Mouse (Mus musculus) neural tube, embryonic 12.5 days (tissue): Measurements from ENCODE around the gene Gm26602. TPM values are rescaled to one million over a fixed set of nuclear protein-coding genes. Genes with fewer than 3 reads are reported as not detected.

Source experiments
- ATAC-seq: fragments of 200-750 bp; cut with Nextera tagmentation; 2 replicates; pipeline ENCODE4 v1.8.0; 2017; ENCODE audit warnings: low read depth, mild to moderate bottlenecking, moderate TSS enrichment, moderate library complexity; ENCODE audit not compliant: low FRiP score
- H3K27ac ChIP-seq: fragments of 300-500 bp; sonication (generic); 2 replicates; pipeline ENCODE4 v1.5.1; 2016
- H3K27me3 ChIP-seq: fragments of 300-500 bp; sonication (generic); replicated peaks from 2 replicates; pipeline ENCODE4 v1.6.1; 2016; ENCODE audit warnings: mild to moderate bottlenecking
- H3K36me3 ChIP-seq: fragments of 300-500 bp; sonication (generic); 2 replicates; pipeline ENCODE4 v1.6.1; 2016; ENCODE audit warnings: mild to moderate bottlenecking
- H3K4me1 ChIP-seq: fragments of 300-500 bp; sonication (generic); 2 replicates; pipeline ENCODE4 v1.6.1; 2016
- H3K4me2 ChIP-seq: fragments of 300-500 bp; sonication (generic); replicated peaks from 2 replicates; pipeline ENCODE4 v1.6.1; 2016; ENCODE audit warnings: mild to moderate bottlenecking
- H3K4me3 ChIP-seq: fragments of 300-500 bp; sonication (generic); 2 replicates; pipeline ENCODE4 v1.5.1; 2016
- H3K9ac ChIP-seq: fragments of 300-500 bp; sonication (generic); 2 replicates; pipeline ENCODE4 v1.6.1; 2016; ENCODE audit warnings: mild to moderate bottlenecking
- H3K9me3 ChIP-seq: fragments of 300-500 bp; sonication (generic); 2 replicates; pipeline ENCODE4 v1.6.1; 2016; ENCODE audit warnings: mild to moderate bottlenecking
- WGBS: fragments of 180-500 bp; shearing (Covaris S2); methylation state at CpG from one replicate; pipeline ENCODE4 v1.1.7; 2016; 5-methylcytosine and 5-hydroxymethylcytosine counted together
- polyA plus RNA-seq: library from polyadenylated mRNA; unstranded; fragments of >200 nt; fragmentation: Nextera tagmentation; extraction: Ambion mirVana; gene quantifications from 2 replicates; pipeline ENCODE4 v1.2.1, GENCODE M21; 2016

Gene Gm26602
- polyA plus RNA-seq, 1 experiment from 2014 or later = 28.4 TPM

DNA sequence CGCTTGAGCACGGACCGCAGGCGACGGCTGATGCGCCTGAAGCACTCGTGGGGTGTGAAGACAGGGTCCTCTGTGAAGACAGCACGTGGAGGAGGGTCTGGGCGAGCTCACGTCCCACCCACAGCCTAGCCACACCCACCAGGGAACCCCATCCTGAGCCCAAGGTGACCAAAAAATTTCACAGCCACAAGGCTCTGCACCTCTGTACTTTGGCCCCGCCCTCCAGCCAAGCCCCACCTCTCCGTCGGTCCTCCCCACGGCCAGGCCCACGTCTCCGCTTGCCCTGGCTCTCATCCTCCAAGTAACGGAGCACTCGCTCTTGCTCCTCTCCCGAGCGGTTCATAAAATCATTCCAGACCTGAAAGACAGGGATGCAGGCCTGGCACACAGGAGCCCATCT, 1.8 kb downstream of the Gm26602 start:
- H3K9me3 ChIP-seq = no peaks in the 10 kb centered on the region
- ATAC-seq = no peak
- no peak overlapping the region for H3K9ac ChIP-seq
- peaks cover 1% of the 10 kb centered on the region for H3K27me3 ChIP-seq
- WGBS = 67% methylated on average over 20 of the region's 20 CpGs
- H3K4me1 ChIP-seq = peaks cover 24% of the 10 kb centered on the region
- peaks cover 21% of the 10 kb centered on the region for H3K36me3 ChIP-seq
- no peak overlapping the region for H3K27ac ChIP-seq
- no peak overlapping the region for H3K4me3 ChIP-seq
- H3K4me2 ChIP-seq = no peak overlapping the region

DNA sequence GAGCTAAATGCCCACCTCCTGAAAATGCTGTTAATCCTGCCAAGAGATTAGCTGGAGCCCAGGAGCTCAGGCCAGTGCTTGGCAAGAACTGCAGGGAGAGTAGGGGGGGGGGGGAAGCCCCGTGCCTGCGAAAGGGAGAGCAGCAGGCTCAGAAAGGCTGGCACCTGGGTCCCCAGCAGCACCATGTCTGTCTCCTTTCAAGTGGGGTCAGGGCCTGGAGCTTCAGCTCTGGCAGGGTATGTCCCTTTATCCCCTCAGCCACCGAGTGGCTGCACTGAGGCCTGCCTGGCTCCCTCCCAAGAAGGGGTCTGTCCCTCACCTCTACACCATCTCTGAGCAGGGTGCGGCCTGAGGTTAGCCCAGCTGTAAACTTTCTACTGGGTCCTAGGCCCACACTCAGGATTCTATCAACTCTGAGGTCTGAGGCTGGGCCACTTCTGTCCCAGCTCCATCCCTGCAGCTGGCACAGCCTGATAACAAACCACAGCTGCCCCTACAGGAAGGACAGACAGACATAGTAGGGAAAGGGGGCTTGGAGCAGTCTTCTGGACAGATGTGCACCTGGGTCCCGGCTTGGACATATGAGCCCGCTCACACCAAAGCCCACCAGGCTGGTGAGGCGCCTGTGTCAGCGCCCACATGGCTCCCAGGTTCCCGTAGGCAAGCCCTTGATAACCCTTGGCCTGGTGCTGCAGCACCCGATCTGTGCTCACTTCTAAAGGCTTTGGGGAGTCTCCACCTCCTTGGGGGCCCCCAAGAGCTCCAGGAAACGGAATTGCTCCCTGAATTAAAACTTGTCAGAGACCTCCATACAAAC, 3.7 kb downstream of the Gm26602 start:
- Histone ChIP-seq H3K4me2 (no peak overlapping the region; the same call in 1 of the 2 replicates), H3K36me3 (peaks cover 21% of the 10 kb centered on the region), H3K9ac (no peak overlapping the region), H3K4me1 (peaks cover 35% of the 10 kb centered on the region), H3K27me3 (peaks cover 21% of the 10 kb centered on the region), H3K27ac (no peak overlapping the region), H3K4me3 (peak overlapping the region; percentile 1; the same call in 1 of the 2 replicates), H3K9me3 (peaks cover 3% of the 10 kb centered on the region; the same call in 1 of the 2 replicates)
- WGBS = 78% methylated on average over 11 of the region's 11 CpGs
- ATAC-seq = no peak

DNA sequence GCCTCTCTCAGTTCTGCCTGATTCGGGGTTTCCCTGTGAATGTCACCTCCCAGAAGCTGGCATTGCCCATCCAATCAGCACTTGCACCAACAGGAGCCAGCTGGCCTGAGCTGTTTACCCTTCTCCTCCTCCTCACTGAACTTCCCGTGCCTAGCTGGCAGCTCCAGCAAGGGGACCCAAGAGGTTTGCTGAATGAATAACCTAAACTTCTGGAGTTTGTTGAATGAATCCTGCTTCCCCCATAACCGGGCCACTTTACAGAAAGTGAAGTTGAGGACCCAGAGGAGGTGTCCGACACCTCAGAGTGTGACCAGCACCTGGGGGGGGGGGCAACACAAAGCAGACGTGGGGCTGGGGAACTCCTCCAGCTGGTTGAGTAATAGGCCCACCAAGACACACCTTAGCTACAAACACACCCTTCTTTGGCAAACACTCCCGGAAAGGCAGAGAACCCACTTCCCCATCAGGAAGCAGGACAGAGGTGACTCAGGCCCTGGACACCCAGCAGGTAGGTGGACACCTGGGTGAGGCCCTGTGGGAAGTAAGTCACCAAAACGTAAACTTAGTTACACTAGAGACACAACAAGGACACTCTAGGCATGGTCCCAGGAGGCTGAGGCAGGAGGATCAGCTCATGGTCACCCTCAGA, 4.4 kb downstream of the Gm26602 start:
- no peak for ATAC-seq
- Histone ChIP-seq H3K27me3 (peaks cover 28% of the 10 kb centered on the region), H3K9me3 (peaks cover 3% of the 10 kb centered on the region; the same call in 1 of the 2 replicates), H3K27ac (no peak overlapping the region), H3K9ac (0 out of 2 replicates have a peak overlapping the region, but pooled peaks have one; percentile 17), H3K36me3 (peaks cover 21% of the 10 kb centered on the region), H3K4me2 (peak overlapping the region; percentile 97), H3K4me1 (peaks cover 36% of the 10 kb centered on the region), H3K4me3 (no peak overlapping the region)
- WGBS = 79% methylated on average over 7 of the region's 7 CpGs

DNA sequence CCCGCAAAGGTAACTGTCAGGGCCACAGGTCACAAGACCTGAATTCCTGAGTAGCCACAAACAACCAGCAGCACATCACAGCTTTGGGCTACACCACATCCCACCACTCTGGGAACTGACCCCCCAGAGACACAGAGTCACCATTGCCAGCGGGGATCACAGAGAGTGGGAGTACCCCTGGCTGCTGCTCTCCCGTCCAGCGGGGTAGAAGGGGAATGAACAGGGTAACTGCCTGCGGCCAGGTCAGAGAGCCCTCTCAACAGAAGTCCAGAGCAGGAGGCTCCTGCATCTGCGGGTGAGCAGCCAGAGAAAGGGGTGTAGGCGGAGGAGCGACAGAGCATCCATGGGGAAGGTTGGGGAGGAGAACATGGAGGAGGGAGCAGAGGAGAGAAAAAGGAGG, 5.4 kb downstream of the Gm26602 start:
- no peak for ATAC-seq
- Histone ChIP-seq H3K4me1 (peaks cover 44% of the 10 kb centered on the region), H3K27ac (no peak overlapping the region), H3K36me3 (peaks cover 17% of the 10 kb centered on the region), H3K27me3 (peaks cover 38% of the 10 kb centered on the region), H3K4me2 (peak overlapping the region; percentile 97), H3K9me3 (peaks cover 3% of the 10 kb centered on the region; the same call in 1 of the 2 replicates), H3K9ac (peak overlapping the region; percentile 92), H3K4me3 (peak overlapping the region; percentile 83)
- 10% methylated on average over 8 of the region's 8 CpGs for WGBS

DNA sequence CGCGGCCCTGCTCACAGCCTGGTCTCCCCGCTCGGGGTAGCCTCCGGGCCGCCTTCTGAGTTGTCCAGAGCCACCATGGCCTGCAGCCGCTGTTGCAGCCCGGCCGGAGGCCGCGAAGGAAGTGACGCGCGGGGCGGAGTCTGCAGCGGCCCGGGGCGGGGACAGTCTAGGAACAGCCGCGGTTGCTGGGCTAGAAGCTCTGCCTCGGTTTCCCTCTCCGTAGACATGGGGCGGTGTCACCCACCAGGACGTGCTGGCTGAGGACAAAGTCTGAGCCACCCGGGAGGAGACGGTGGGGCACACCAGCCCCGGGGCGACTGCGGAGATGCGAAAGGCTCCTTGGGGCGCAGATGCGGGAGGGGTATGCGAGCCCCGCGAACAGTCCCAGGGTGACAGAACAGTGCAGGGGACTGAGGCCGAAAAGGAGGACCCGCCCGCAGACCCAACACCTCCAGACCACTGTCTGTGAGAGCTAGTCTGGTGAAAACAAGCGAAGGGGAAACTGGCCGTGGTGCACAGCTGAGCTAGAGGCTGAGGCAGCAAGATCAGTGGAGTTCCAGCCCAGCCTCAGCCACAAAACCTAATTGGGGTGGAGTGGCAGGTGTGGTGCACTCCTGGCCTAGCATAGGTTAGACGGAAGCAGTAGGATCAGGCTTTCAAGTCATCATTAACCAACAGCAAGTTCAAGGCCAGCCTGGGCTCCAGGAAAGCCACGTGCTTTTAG, 6.3 kb downstream of the Gm26602 start, which contains the start of gene Kiss1r:
TSS of gene Kiss1r (plus strand) at position 164 of the 724 bp plus-strand sequence.
- H3K27ac ChIP-seq = peak within 1 kb of the TSS; percentile 53; the same call in 1 of the 2 replicates
- peaks cover 3% of the 10 kb centered on the region; the same call in 1 of the 2 replicates for H3K9me3 ChIP-seq
- H3K4me1 ChIP-seq = peaks cover 53% of the 10 kb centered on the region
- peaks cover 47% of the 10 kb centered on the region for H3K27me3 ChIP-seq
- peak within 1 kb of the TSS; percentile 83 for H3K4me3 ChIP-seq
- peaks cover 8% of the 10 kb centered on the region for H3K36me3 ChIP-seq
- WGBS = 3% methylated on average over 42 of the region's 42 CpGs
- peak; percentile 75 for ATAC-seq
- H3K9ac ChIP-seq = peak within 1 kb of the TSS; percentile 92
- peak within 1 kb of the TSS; percentile 97 for H3K4me2 ChIP-seq

DNA sequence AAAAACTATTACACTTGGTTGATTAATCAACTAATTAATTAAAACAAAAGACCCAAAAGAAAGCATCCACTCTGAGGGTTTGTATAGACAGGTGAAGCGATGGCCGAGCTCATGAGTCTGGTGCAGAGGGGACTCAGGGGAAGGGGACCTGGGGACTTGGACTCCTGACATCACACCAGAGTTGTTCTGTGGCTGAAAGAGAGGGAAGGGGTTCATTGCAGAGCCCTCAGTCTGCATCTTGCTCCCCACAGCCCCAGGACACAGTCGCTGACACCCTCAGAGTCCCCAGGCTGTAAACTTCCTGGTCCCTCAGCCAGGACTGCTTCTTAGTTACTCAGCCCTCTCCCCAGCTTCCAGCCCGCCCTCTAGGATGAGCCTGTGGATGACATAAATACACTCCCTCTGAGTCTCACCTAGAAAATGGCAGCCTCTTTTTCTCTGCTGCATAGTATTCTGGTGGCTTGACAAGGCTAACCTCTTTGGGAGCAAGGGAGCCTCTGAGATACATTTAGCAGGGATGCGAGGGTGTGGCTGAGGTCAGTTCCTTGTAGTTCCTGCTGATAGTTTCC, 7.0 kb downstream of the Gm26602 start:
- H3K9ac ChIP-seq = no peak overlapping the region
- H3K27me3 ChIP-seq = peaks cover 53% of the 10 kb centered on the region
- peaks cover 3% of the 10 kb centered on the region; the same call in 1 of the 2 replicates for H3K9me3 ChIP-seq
- peaks cover 53% of the 10 kb centered on the region for H3K4me1 ChIP-seq
- peaks cover 3% of the 10 kb centered on the region; the same call in 1 of the 2 replicates for H3K36me3 ChIP-seq
- no peak overlapping the region for H3K4me3 ChIP-seq
- WGBS = 66% methylated on average over 5 of the region's 5 CpGs
- no peak for ATAC-seq
- no peak overlapping the region for H3K27ac ChIP-seq
- peak overlapping the region; percentile 97 for H3K4me2 ChIP-seq

DNA sequence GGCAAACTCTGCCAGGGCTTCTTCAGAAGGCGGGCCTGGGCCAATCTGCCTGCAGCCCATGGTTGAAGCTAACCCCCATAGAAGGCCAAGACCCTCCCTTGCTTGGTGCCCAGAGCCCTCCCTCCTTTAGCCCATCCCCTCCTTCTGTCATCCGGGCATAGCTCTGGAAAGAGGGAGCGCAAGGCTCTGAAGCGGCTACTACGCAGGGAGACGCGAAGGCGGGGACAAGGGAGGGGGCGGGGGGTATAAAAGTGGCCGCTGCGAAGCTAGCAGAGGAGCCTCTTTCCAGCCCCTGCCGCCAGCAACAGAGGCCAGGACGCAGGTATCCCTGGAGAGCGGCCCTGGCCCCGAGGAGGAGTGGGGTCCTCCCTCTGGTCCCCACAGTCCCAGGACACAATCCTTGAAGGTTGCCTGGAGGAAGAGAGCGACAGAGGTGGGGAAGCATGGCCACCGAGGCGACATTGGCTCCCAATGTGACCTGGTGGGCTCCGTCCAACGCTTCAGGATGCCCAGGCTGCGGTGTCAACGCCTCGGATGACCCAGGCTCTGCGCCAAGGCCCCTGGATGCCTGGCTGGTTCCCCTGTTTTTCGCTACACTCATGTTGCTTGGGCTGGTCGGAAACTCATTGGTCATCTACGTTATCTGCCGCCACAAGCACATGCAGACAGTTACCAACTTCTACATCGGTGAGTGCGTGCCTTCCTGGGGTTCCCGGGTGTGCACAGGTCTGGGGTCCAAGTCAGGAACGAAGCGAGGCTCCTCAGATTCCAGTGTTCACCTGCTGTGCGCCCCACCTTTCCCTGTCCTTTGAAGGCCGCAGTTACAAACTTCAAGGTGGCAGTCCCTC, 7.8 kb downstream of the Gm26602 start:
- Histone ChIP-seq H3K9me3 (peaks cover 3% of the 10 kb centered on the region; the same call in 1 of the 2 replicates), H3K27ac (no peak overlapping the region), H3K4me1 (peaks cover 53% of the 10 kb centered on the region), H3K36me3 (no peaks in the 10 kb centered on the region), H3K27me3 (peaks cover 62% of the 10 kb centered on the region), H3K9ac (0 out of 2 replicates have a peak overlapping the region, but pooled peaks have one; percentile 18), H3K4me3 (no peak overlapping the region), H3K4me2 (peak overlapping the region; percentile 27)
- WGBS = 6% methylated on average over 35 of the region's 35 CpGs
- ATAC-seq = no peak

DNA sequence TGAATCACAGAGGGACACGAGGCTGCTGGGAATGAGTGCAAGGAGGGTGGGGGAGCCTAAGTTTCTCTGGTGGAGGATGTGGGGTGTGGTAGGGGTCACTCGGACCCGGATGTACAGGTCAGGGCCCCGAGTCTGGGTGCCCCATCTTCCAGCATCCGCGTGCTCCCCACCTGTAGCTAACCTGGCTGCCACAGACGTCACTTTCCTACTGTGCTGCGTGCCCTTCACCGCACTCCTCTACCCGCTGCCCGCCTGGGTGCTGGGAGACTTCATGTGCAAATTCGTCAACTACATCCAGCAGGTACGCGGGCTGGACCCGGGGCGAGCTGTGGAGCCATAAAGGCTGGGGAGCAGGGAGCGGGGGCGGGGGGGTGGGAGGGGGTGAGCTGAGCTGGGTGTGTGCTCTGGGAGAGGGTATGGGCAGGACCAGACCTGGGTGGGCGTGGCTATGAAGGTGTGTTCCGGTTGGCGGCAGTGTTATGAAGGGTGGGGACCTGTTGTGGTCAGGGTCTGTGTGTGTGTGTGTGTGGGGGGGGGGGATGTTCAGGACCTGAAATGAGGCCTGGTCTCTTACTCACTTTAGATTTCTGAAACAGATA, 8.7 kb downstream of the Gm26602 start:
- H3K4me3 ChIP-seq = no peak overlapping the region
- H3K27ac ChIP-seq = no peak overlapping the region
- no peak overlapping the region for H3K9ac ChIP-seq
- peaks cover 3% of the 10 kb centered on the region; the same call in 1 of the 2 replicates for H3K9me3 ChIP-seq
- no peak overlapping the region for H3K4me2 ChIP-seq
- no peak for ATAC-seq
- peaks cover 64% of the 10 kb centered on the region for H3K27me3 ChIP-seq
- WGBS = 4% methylated on average over 21 of the region's 21 CpGs
- peaks cover 53% of the 10 kb centered on the region for H3K4me1 ChIP-seq
- no peaks in the 10 kb centered on the region for H3K36me3 ChIP-seq

DNA sequence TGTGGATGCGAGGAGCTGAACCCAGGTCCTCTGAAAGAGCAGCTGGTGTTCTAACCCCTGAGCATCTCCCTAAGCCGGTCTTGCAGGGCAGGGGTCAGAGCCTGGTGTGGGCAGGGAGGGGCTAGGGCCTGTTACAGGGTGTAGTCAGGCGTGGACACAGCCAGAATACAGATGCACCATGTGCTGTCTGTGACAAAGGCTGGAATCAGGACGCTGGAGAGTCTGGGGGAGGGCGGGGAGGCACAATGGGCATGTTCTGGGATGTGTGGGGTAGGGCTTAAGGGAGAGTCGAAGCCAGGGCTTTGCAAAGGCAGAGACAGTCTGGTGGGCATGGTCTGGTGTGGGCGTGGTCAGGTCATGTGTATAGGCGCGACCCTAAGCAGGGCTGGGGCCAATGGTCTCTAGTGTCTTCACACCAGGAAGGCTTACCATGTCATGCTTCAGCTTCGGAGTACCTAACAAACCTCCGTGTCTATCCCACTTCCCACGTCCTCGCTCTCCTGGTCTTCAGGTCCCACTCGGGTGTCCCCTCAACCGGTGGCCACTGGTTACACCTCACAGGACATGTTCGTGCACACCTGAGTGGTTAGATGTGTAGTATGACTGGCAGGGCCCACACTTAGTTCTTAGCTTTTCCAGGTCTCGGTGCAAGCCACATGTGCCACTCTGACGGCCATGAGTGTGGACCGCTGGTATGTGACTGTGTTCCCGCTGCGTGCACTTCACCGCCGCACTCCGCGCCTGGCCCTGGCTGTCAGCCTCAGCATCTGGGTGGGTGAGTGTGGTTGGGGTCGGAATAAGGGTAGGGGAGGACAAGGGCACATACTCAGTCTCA, 9.6 kb downstream of the Gm26602 start:
- peaks cover 3% of the 10 kb centered on the region; the same call in 1 of the 2 replicates for H3K9me3 ChIP-seq
- ATAC-seq = no peak
- no peak overlapping the region for H3K9ac ChIP-seq
- H3K4me1 ChIP-seq = peaks cover 50% of the 10 kb centered on the region
- H3K4me2 ChIP-seq = peak overlapping the region; percentile 48
- no peaks in the 10 kb centered on the region for H3K36me3 ChIP-seq
- H3K27ac ChIP-seq = no peak overlapping the region
- H3K4me3 ChIP-seq = peak overlapping the region; percentile 22; the same call in 1 of the 2 replicates
- H3K27me3 ChIP-seq = peaks cover 64% of the 10 kb centered on the region
- WGBS = 15% methylated on average over 26 of the region's 26 CpGs

DNA sequence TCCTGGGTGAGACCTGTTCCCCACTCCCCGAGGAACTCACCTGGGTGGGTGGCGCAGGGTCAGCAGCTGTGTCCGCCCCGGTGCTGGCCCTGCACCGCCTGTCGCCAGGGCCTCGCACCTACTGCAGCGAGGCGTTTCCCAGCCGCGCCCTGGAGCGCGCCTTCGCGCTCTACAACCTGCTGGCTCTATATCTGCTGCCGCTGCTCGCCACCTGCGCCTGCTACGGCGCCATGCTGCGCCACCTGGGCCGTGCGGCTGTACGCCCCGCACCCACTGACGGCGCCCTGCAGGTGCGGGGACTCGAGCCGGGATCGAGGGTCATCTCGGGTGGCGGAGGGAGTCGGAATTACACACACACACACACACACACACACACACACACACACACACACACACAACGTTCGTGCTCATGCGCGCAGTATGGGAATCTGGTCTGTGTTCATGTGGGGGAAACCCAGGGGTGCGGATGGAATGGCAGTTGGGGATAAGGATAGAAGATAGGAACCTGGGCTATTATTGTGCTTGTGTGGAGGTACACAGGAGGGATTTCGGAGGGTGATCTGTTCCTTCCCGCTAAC, 10.4 kb downstream of the Gm26602 start, which contains the start of gene R3hdm4:
TSS of gene R3hdm4 (minus strand) at position 251 of the 578 bp plus-strand sequence.
- H3K4me1 ChIP-seq = peaks cover 44% of the 10 kb centered on the region
- no peak within 1 kb of the TSS for H3K27ac ChIP-seq
- peaks cover 3% of the 10 kb centered on the region; the same call in 1 of the 2 replicates for H3K9me3 ChIP-seq
- peak within 1 kb of the TSS; percentile 35; the same call in 1 of the 2 replicates for H3K9ac ChIP-seq
- peak within 1 kb of the TSS; percentile 22 for H3K4me3 ChIP-seq
- 3% methylated on average over 41 of the region's 41 CpGs for WGBS
- H3K27me3 ChIP-seq = peaks cover 64% of the 10 kb centered on the region
- no peak for ATAC-seq
- H3K36me3 ChIP-seq = no peaks in the 10 kb centered on the region
- peak within 1 kb of the TSS; percentile 48 for H3K4me2 ChIP-seq
